Mouse (Mus musculus) ES-Bruce4 (cell line): Measurements from ENCODE around the gene Rgs3. TPM values are rescaled to one million over a fixed set of nuclear protein-coding genes. Genes with fewer than 3 reads are reported as not detected.

Source experiments
- H3K27ac ChIP-seq: 2 replicates; pipeline ENCODE4 v1.5.1; 2012; ENCODE audit warnings: low read length, inconsistent platforms; ENCODE audit not compliant: insufficient read depth
- H3K27me3 ChIP-seq: 2 replicates; pipeline ENCODE4 v1.6.1; 2012; ENCODE audit warnings: mild to moderate bottlenecking, low read length, inconsistent platforms; ENCODE audit not compliant: control insufficient read depth, poor library complexity, insufficient read depth, severe bottlenecking
- H3K36me3 ChIP-seq: 2 replicates; pipeline ENCODE4 v1.6.1; 2012; ENCODE audit warnings: inconsistent platforms, mild to moderate bottlenecking, low read length, moderate library complexity; ENCODE audit not compliant: control insufficient read depth, poor library complexity, insufficient read depth, severe bottlenecking
- H3K4me1 ChIP-seq: one replicate; pipeline ENCODE4 v1.8.1; 2011; ENCODE audit warnings: low read length; ENCODE audit not compliant: control insufficient read depth, insufficient read depth
- H3K4me3 ChIP-seq: 2 replicates; pipeline ENCODE4 v1.5.1; 2011; ENCODE audit warnings: low read depth, mild to moderate bottlenecking, low read length
- H3K9ac ChIP-seq: 2 replicates; pipeline ENCODE4 v1.6.1; 2012; ENCODE audit warnings: low read depth, mild to moderate bottlenecking, inconsistent platforms; ENCODE audit not compliant: poor library complexity, severe bottlenecking
- H3K9me3 ChIP-seq: replicated peaks from 2 replicates; pipeline ENCODE4 v1.6.1; 2012; ENCODE audit warnings: mild to moderate bottlenecking, low read length, inconsistent platforms; ENCODE audit not compliant: control insufficient read depth, poor library complexity, insufficient read depth, severe bottlenecking
- CTCF ChIP-seq: IDR thresholded peaks from one replicate; pipeline ENCODE4 v1.8.1; 2011; ENCODE audit warnings: low read depth, low read length
- EP300 ChIP-seq: IDR thresholded peaks from 2 replicates; pipeline ENCODE4 v1.6.1; 2011; ENCODE audit warnings: low read depth, low read length; ENCODE audit not compliant: insufficient read depth
- POLR2A ChIP-seq: IDR thresholded peaks from one replicate; pipeline ENCODE4 v1.8.1; 2011; ENCODE audit warnings: low read length; ENCODE audit not compliant: insufficient read depth
- polyA plus RNA-seq: library from polyadenylated mRNA; stranded (reverse); fragments of >200 nt; gene quantifications from 2 replicates; pipeline ENCODE4 v1.2.4, GENCODE M21; 2011; ENCODE audit warnings: low read depth; ENCODE audit not compliant: missing spikeins, insufficient read depth, insufficient read length

Rgs3 gene
- polyA plus RNA-seq, result 15.3 and 17.8 TPM in 2 replicates

DNA sequence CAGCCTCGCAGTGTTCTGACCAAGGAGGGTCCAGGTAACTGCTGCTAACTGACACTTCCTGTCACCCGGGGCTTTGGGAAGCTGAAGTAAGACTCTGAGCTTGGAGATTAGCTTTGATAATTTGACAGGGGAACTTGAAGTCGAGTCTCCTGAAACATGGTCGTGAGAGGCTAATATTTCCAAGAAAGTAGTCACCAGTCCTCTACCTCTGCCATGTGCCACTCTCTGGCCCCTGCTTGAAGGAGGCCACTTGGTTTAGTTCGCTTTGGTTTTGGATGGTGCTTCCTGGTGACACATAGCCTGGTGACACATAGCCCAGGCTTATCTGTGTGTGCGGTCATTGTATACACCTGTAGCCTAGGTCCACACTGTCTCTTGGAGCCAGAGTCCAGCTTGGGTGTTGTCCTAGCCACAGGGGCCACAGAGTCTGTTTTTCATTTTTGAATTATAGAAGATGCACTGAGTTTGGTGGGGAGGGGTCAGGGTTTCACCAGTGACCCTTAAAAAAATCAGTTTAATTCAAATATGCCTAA, at the start of gene Rgs3:
Rgs3 (plus strand) TSS at position 51 of the 533 bp plus-strand sequence.
- Histone ChIP-seq H3K4me1 (no peaks in the 10 kb centered on the region), H3K9me3 (no peaks in the 10 kb centered on the region), H3K4me3 (no peak within 1 kb of the TSS), H3K9ac (no peak within 1 kb of the TSS), H3K27me3 (no peaks in the 10 kb centered on the region; the same call in 1 of the 2 replicates), H3K27ac (no peak within 1 kb of the TSS), H3K36me3 (no peaks in the 10 kb centered on the region)
- TF ChIP-seq POLR2A (no peak), CTCF (no peak)

DNA sequence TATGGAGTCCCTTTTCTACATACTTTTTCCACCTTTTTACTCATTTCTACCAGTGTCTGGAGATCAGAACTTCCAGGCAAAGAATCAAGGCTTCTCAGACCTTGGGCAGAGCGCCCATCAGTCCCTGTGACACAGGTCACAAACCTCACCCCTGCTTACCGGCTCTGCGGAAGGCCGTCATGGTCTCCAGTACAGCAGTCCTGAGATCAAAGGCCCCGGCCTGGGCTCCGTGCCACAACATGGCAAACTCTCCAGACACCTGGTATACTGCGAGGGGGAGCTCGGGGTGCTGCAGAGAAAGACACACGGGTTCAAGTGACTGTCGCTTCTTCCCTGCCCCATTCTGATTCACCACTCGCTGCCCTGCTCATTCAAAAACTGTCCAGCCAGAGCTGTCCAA, 49.7 kb upstream of the Rgs3 start:
- Histone ChIP-seq H3K9me3 (no peaks in the 10 kb centered on the region), H3K27ac (no peak overlapping the region), H3K4me1 (no peaks in the 10 kb centered on the region), H3K36me3 (peaks cover 6% of the 10 kb centered on the region), H3K9ac (no peak overlapping the region), H3K27me3 (no peaks in the 10 kb centered on the region), H3K4me3 (no peak overlapping the region)
- TF ChIP-seq POLR2A (no peak), CTCF (no peak), EP300 (no peak)

DNA sequence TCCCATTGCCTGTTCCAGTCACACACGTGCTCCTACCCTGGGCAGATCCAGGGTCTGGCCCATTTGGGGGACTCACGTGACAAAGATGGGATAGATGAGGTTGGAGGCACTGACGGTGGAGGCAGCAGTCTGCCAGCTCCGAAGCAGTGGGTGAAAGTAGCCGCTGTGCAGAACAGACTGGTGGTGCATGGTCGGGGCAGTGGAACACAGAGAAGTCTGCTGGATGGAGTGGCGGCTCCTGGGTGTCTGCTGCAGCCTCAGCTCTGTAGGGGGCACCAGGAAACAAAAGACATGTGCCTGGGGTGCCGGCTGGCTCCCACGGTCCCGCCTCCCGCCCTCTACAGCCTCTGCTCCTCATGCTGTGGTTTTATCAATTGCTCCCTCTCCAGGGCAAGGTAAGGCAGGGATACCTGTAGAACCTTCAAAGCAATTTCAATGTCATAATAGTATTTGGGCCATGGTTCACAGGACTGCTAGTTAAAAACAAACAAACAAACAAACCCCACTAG, 45.6 kb upstream of the Rgs3 start:
- H3K27me3 ChIP-seq, result no peaks in the 10 kb centered on the region
- no peak overlapping the region for H3K27ac ChIP-seq
- H3K9ac ChIP-seq, result no peak overlapping the region
- no peak for TF ChIP-seq EP300
- no peak for TF ChIP-seq CTCF
- TF ChIP-seq POLR2A, result no peak
- no peaks in the 10 kb centered on the region for H3K9me3 ChIP-seq
- H3K4me3 ChIP-seq, result no peak overlapping the region
- peaks cover 6% of the 10 kb centered on the region for H3K36me3 ChIP-seq
- no peaks in the 10 kb centered on the region for H3K4me1 ChIP-seq

DNA sequence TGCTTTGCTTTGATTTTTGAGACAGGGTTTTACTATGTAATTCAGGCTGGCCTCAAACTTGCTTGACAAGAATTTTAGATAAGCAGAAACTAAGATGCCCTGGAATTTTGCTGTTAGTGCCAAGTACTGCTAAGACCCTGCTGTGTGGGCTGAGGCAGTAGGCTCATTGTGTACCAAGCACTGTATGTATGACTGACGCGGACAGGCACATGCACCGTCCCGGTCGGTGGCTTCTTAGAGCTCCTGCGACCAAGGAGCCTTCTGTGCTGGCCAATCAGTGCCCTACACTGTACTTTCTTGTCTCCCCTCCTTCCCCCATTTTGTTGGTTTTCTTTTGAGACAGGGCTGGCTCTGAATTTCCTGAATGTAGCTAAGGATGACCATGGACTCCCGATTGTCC, 44.7 kb upstream of the Rgs3 start:
- Histone ChIP-seq H3K9ac (no peak overlapping the region), H3K27me3 (no peaks in the 10 kb centered on the region), H3K36me3 (peaks cover 6% of the 10 kb centered on the region), H3K4me1 (no peaks in the 10 kb centered on the region), H3K9me3 (no peaks in the 10 kb centered on the region), H3K4me3 (no peak overlapping the region), H3K27ac (no peak overlapping the region)
- no peak for TF ChIP-seq POLR2A
- no peak for TF ChIP-seq EP300
- no peak for TF ChIP-seq CTCF

DNA sequence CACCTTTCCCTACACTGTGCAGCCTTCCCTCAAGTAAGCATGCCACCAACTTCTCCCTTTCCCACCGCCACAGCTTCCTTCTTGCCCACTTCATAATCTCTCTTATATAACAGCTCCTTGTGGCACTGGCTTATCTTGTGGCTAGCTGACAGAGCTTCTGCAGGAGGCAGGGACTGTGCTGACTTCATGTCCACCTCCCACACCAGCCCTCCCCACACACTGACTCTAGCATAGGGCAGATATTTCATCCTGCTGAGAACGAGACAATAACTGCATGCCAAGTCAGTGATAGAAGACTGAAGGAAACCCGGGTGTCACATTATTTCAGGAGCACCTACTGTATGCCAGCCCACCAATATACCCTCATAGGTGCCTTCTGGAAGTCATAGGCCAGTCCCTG, 44.2 kb upstream of the Rgs3 start:
- Histone ChIP-seq H3K9ac (no peak overlapping the region), H3K27ac (no peak overlapping the region)
- no peak for TF ChIP-seq CTCF
- TF ChIP-seq POLR2A, result no peak
- no peak for TF ChIP-seq EP300

GRCm38 (mm10) chr4:62516079-62516478, 43.6 kb upstream of the Rgs3 start:
- TF ChIP-seq POLR2A (no peak), CTCF (no peak), EP300 (no peak)
- Histone ChIP-seq H3K27ac (no peak overlapping the region), H3K9me3 (no peaks in the 10 kb centered on the region), H3K4me3 (no peak overlapping the region), H3K27me3 (no peaks in the 10 kb centered on the region), H3K4me1 (no peaks in the 10 kb centered on the region), H3K9ac (no peak overlapping the region), H3K36me3 (peaks cover 2% of the 10 kb centered on the region; the same call in 1 of the 2 replicates)

More for the DNA sequence above, 44.2 kb upstream of the Rgs3 start:
- Histone ChIP-seq H3K27me3 (no peaks in the 10 kb centered on the region), H3K36me3 (peaks cover 4% of the 10 kb centered on the region), H3K4me3 (no peak overlapping the region), H3K9me3 (no peaks in the 10 kb centered on the region), H3K4me1 (no peaks in the 10 kb centered on the region)
